Comparison of ENCODE assay signal across 8 mouse cellular contexts in genomic region chr4:87401316-87402172, GRCm38 (mm10).
DNase-seq lines count a peak whose midpoint lies in the region; ATAC-seq and TF ChIP-seq lines count a peak whose summit lies in the region.

No protein-coding gene starts in this region.

- 0 out of 2 replicates have a peak, but pooled peaks cover 7% of the 10 kb centered on the region for H3K4me1 ChIP-seq in E14TG2a.4 (replicated peaks; ENCODE audit: low read depth, low read length)
- no peaks in the 10 kb centered on the region for H3K4me1 ChIP-seq in hindbrain, embryonic 11.5 days (replicated peaks; ENCODE audit: control insufficient read depth, insufficient read depth, low read length)

- no peak for TF ChIP-seq POLR2A in myocyte (IDR thresholded peaks at IDR 0.05; ENCODE audit: insufficient read length, low read depth)

- peak; percentile 56; the same call in 1 of the 2 replicates for ATAC-seq in hindbrain, embryonic 11.5 days (ENCODE audit: low FRiP score)
- ATAC-seq in monocyte, adult 5-6 weeks (replicated peaks; ENCODE audit: insufficient number of reproducible peaks, low FRiP score, low TSS enrichment, poor library complexity, severe bottlenecking): no peak

- 57% methylated on average over 20 of the region's 20 CpGs for WGBS in hindbrain, embryonic 11.5 days

- H3K4me3 ChIP-seq in E14TG2a.4 (replicated peaks; ENCODE audit: low read length) (peak overlapping the region; percentile 29; the same call in 1 of the 2 replicates), myocyte (no peak overlapping the region)
- H3K4me3 ChIP-seq in hindbrain, embryonic 11.5 days (ENCODE audit: low read depth, low read length): no peak overlapping the region

- no peak overlapping the region for H3ac ChIP-seq in myocyte (ENCODE audit: control insufficient read depth, insufficient read length)

- peak; percentile 53 for DNase-seq in cerebellum, adult 11-12 months
- DNase-seq in frontal cortex, postnatal 10 days (ENCODE audit: low spot score in 2 of 2): peak; percentile 23 to 28
- no peak for DNase-seq in hindbrain, embryonic 11.5 days (ENCODE audit: low spot score)
- peak; percentile 13 to 59 for DNase-seq in left cerebral cortex, postnatal 10 days (ENCODE audit: extremely low spot score in 1 of 2, low spot score in 2 of 2)
- DNase-seq in urinary bladder, adult 18-20 months (ENCODE audit: low spot score in 2 of 2): no peak

- H3K79me2 ChIP-seq in myocyte (ENCODE audit: control insufficient read depth, insufficient read depth): no peaks in the 10 kb centered on the region

- TF ChIP-seq CTCF in E14TG2a.4 (conservative IDR thresholded peaks at IDR 0.05; ENCODE audit: low read length): no peak

- intact Hi-C loops in left cerebral cortex, postnatal 10 days (cut with DNase I): loop anchor here (5.0 kb wide), 1 partner anchor 61 kb away; no protein-coding TSS in a partner anchor

- H3K9me3 ChIP-seq in E14TG2a.4 (ENCODE audit: low read length): no peaks in the 10 kb centered on the region
- no peaks in the 10 kb centered on the region for H3K9me3 ChIP-seq in hindbrain, embryonic 11.5 days (ENCODE audit: control insufficient read depth, low read length)

- H3K36me3 ChIP-seq in E14TG2a.4 (ENCODE audit: insufficient read depth, low read length): no peaks in the 10 kb centered on the region
- no peaks in the 10 kb centered on the region for H3K36me3 ChIP-seq in hindbrain, embryonic 11.5 days (ENCODE audit: control insufficient read depth, insufficient read depth, low read length)
- no peaks in the 10 kb centered on the region for H3K36me3 ChIP-seq in myocyte (ENCODE audit: control insufficient read depth, insufficient read depth)

- H3K4me2 ChIP-seq in hindbrain, embryonic 11.5 days (replicated peaks; ENCODE audit: low read depth, low read length): no peak overlapping the region
- peak overlapping the region; percentile 74 for H3K4me2 ChIP-seq in myocyte (ENCODE audit: low read depth)

- H3K27ac ChIP-seq in hindbrain, embryonic 11.5 days (ENCODE audit: low read depth, low read length): no peak overlapping the region

- no peak overlapping the region for H3K9ac ChIP-seq in hindbrain, embryonic 11.5 days (ENCODE audit: low read depth, low read length)

- H3K27me3 ChIP-seq in E14TG2a.4 (ENCODE audit: insufficient read depth, low read length) (no peaks in the 10 kb centered on the region), myocyte (ENCODE audit: control insufficient read depth, insufficient read depth, insufficient read length) (no peaks in the 10 kb centered on the region)
- no peaks in the 10 kb centered on the region for H3K27me3 ChIP-seq in hindbrain, embryonic 11.5 days (ENCODE audit: control insufficient read depth, insufficient read depth, low read length)

TF ChIP-seq in myocyte, 11 proteins besides CTCF, POLR2A, EP300 and RAD21:
- TF ChIP-seq POLR2AphosphoS2 (IDR thresholded peaks at IDR 0.05; ENCODE audit: insufficient read length, low read depth) (no peak), MYOD1 (IDR thresholded peaks at IDR 0.05; ENCODE audit: control insufficient read depth in 1 of 3, insufficient read length in 2 of 3, low read depth in 2 of 3) (no peak), TCF3 (IDR thresholded peaks at IDR 0.05; ENCODE audit: insufficient read length, low read depth) (no peak), MYOG (IDR thresholded peaks at IDR 0.05; ENCODE audit: control insufficient read depth in 1 of 3, insufficient read depth in 1 of 3, insufficient read length in 2 of 3, low read depth in 2 of 3) (no peak), MAX (IDR thresholded peaks at IDR 0.05; ENCODE audit: low read depth) (no peak), USF1 (IDR thresholded peaks at IDR 0.05; ENCODE audit: low read depth) (no peak)

Comparison
In these comparisons a context has a peak if more than half of its experiments do, and no peak if none do; other contexts are left out.
1. DNase-seq: peak in cerebellum, adult 11-12 months (single experiment), frontal cortex, postnatal 10 days (2 of 2) and left cerebral cortex, postnatal 10 days (2 of 2); none in hindbrain, embryonic 11.5 days (single experiment) and urinary bladder, adult 18-20 months (0 of 2).